Mouse (Mus musculus): Measurements from ENCODE around the gene Vat1.

GRCm38 (mm10) chr11:101459716-101460115, 6.3 kb downstream of the Vat1 start:
- TF ChIP-seq POLR2A (IDR thresholded peaks at IDR 0.05; ENCODE audit: borderline replicate concordance, extremely low read depth, low read depth, low read length): no peak
- no peak for TF ChIP-seq CTCF (IDR thresholded peaks at IDR 0.05; ENCODE audit: insufficient read depth, low read length)
